Mouse (Mus musculus): ENCODE measurements around the gene Slc7a7. TPM values are rescaled to one million over a fixed set of nuclear protein-coding genes. Genes with fewer than 3 reads are reported as not detected.

Gene Slc7a7
- polyA plus RNA-seq, 2 experiments: 4.9 to 7.8 TPM

- Histone ChIP-seq H3K9ac (replicated peaks) (peak overlapping the region; percentile 63), H3K4me1 (replicated peaks; ENCODE audit: control insufficient read depth in 2 of 2, insufficient read depth in 2 of 2, low read length in 1 of 2) (peaks cover 27 to 48% of the 10 kb centered on the region in 2 experiments), H3K36me3 (replicated peaks; ENCODE audit: control insufficient read depth, insufficient read depth, low read depth) (no peaks in the 10 kb centered on the region; the same call in 1 of the 2 replicates), H3K4me3 (ENCODE audit: insufficient read depth in 1 of 2, low read depth in 2 of 2, low read length in 2 of 2) (peak overlapping the region; percentile 86 to 94), H3K4me2 (ENCODE audit: low read depth) (peak overlapping the region; percentile 86), H3K27ac (peak overlapping the region; percentile 66), H3K27me3 (ENCODE audit: control insufficient read depth, insufficient read depth, low read length) (peaks cover 8% of the 10 kb centered on the region), H3K9me3 (ENCODE audit: control insufficient read depth, low read length) (no peaks in the 10 kb centered on the region)
- ATAC-seq (ENCODE audit: insufficient read depth) (no peak), DNase-seq (ENCODE audit: low read depth in 3 of 3, low spot score in 3 of 3) (no peak)
- TF ChIP-seq CTCF (IDR thresholded peaks at IDR 0.05; ENCODE audit: low read depth) (no peak), EP300 (IDR thresholded peaks at IDR 0.05; ENCODE audit: low read depth) (no peak)
- WGBS (ENCODE audit: insufficient replicate concordance): 26% methylated on average over 14 of the region's 14 CpGs
These were observed 8.6 kb upstream of the Slc7a7 start for GRCm38 (mm10) chr14:54426003-54426688.

DNA sequence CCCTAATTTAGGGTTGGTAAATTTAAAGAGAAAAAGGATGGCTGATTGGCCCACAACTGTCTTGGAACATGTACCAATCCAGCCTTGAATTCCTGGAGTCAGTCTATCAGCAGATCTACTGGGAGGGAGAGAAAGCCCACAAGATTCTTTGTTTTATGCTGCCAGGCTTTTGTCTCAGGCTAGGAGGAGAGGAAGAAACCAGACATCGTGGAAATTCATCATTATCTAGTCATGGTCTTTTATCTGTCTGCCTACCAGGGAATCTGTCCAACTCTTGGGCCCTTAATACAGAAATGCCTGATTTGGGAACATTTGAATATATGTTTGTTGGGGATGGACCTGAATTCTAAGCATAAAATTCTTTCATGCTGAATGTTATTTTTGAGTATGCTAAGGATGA is 8.0 kb upstream of the Slc7a7 start:
- peak overlapping the region; percentile 86 for H3K4me2 ChIP-seq (ENCODE audit: low read depth)
- no peak for TF ChIP-seq CTCF (IDR thresholded peaks at IDR 0.05; ENCODE audit: low read depth)
- TF ChIP-seq EP300 (IDR thresholded peaks at IDR 0.05; ENCODE audit: low read depth): no peak

DNA sequence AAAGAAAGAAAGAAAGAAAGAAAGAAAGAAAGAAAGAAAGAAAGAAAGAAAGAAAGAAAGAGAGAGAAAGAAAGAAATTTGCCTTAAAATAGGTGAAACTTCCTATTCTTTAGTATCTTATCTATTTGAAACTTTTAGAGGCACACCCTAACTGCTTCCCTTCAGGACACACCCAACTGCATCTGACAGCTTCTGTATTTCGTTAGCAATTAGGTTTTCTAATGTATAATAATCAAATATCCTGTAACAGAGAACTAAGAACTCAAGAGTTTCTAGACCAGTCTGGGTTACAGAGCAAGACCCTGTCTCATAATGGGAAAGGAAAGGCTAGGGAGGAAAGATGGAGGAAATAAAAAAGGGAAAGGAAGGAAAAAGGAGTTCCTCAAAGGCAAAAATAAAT is 7.1 kb upstream of the Slc7a7 start:
- H3K4me2 ChIP-seq (ENCODE audit: low read depth): peak overlapping the region; percentile 55
- peak overlapping the region; percentile 61 for H3K27ac ChIP-seq
- peak; percentile 48; the same call in 1 of the 2 replicates for ATAC-seq (ENCODE audit: insufficient read depth)
- no peaks in the 10 kb centered on the region for H3K9me3 ChIP-seq (ENCODE audit: control insufficient read depth, low read length)
- H3K4me1 ChIP-seq (replicated peaks; ENCODE audit: control insufficient read depth in 2 of 2, insufficient read depth in 2 of 2, low read length in 1 of 2): peaks cover 27 to 33% of the 10 kb centered on the region in 2 experiments
- WGBS (ENCODE audit: insufficient replicate concordance): 11% methylated on average over 1 of the region's 1 CpGs
- DNase-seq (ENCODE audit: low read depth in 3 of 3, low spot score in 3 of 3): peak in 1 of 3 experiments; percentile 42
- TF ChIP-seq EP300 (IDR thresholded peaks at IDR 0.05; ENCODE audit: low read depth) (peak; percentile 36), CTCF (IDR thresholded peaks at IDR 0.05; ENCODE audit: low read depth) (no peak)
- no peaks in the 10 kb centered on the region; the same call in 1 of the 2 replicates for H3K36me3 ChIP-seq (replicated peaks; ENCODE audit: control insufficient read depth, insufficient read depth, low read depth)
- no peaks in the 10 kb centered on the region for H3K27me3 ChIP-seq (ENCODE audit: control insufficient read depth, insufficient read depth, low read length)
- no peak overlapping the region for H3K4me3 ChIP-seq (ENCODE audit: insufficient read depth in 1 of 2, low read depth in 2 of 2, low read length in 2 of 2)
- peak overlapping the region; percentile 15; the same call in 1 of the 2 replicates for H3K9ac ChIP-seq (replicated peaks)

More for the DNA sequence above, 8.0 kb upstream of the Slc7a7 start:
- peak overlapping the region in 1 of 2 experiments; percentile 86; a peak in 1 of 4 replicates for H3K4me3 ChIP-seq (ENCODE audit: insufficient read depth in 1 of 2, low read depth in 2 of 2, low read length in 2 of 2)
- no peaks in the 10 kb centered on the region for H3K9me3 ChIP-seq (ENCODE audit: control insufficient read depth, low read length)
- peaks cover 27 to 42% of the 10 kb centered on the region in 2 experiments for H3K4me1 ChIP-seq (replicated peaks; ENCODE audit: control insufficient read depth in 2 of 2, insufficient read depth in 2 of 2, low read length in 1 of 2)
- H3K9ac ChIP-seq (replicated peaks): no peak overlapping the region
- DNase-seq (ENCODE audit: low read depth in 3 of 3, low spot score in 3 of 3): no peak
- no peak for ATAC-seq (ENCODE audit: insufficient read depth)
- peak overlapping the region; percentile 61; the same call in 1 of the 2 replicates for H3K27ac ChIP-seq
- H3K36me3 ChIP-seq (replicated peaks; ENCODE audit: control insufficient read depth, insufficient read depth, low read depth): no peaks in the 10 kb centered on the region; the same call in 1 of the 2 replicates
- peaks cover 2% of the 10 kb centered on the region; the same call in 1 of the 2 replicates for H3K27me3 ChIP-seq (ENCODE audit: control insufficient read depth, insufficient read depth, low read length)
- WGBS (ENCODE audit: insufficient replicate concordance): 21% methylated on average over 1 of the region's 1 CpGs

DNA sequence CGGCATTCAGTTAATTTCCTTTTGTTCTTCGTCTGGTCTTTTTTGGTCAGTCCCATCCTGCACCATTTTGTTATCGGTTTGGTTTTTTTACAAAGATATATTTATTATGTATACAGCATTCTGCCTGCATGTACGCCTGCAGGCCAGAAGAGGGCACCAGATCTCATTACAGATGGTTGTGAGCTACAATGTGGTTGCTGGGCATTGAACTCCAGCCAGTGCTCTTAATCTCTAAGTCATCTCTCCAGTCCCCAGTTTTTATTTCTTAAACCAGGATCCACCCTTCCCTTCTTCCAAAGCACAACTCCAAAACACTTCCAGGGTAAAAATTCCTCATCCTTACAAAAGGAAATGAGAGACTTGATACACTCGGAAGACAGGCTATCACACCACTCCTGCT is 5.8 kb upstream of the Slc7a7 start:
- 34% methylated on average over 5 of the region's 5 CpGs for WGBS (ENCODE audit: insufficient replicate concordance)
- Histone ChIP-seq H3K4me3 (ENCODE audit: insufficient read depth in 1 of 2, low read depth in 2 of 2, low read length in 2 of 2) (no peak overlapping the region), H3K27ac (no peak overlapping the region), H3K4me1 (replicated peaks; ENCODE audit: control insufficient read depth in 2 of 2, insufficient read depth in 2 of 2, low read length in 1 of 2) (peaks cover 27 to 33% of the 10 kb centered on the region in 2 experiments), H3K4me2 (ENCODE audit: low read depth) (no peak overlapping the region), H3K27me3 (ENCODE audit: control insufficient read depth, insufficient read depth, low read length) (no peaks in the 10 kb centered on the region), H3K9me3 (ENCODE audit: control insufficient read depth, low read length) (no peaks in the 10 kb centered on the region), H3K36me3 (replicated peaks; ENCODE audit: control insufficient read depth, insufficient read depth, low read depth) (no peaks in the 10 kb centered on the region), H3K9ac (replicated peaks) (no peak overlapping the region)
- TF ChIP-seq EP300 (IDR thresholded peaks at IDR 0.05; ENCODE audit: low read depth) (no peak), CTCF (IDR thresholded peaks at IDR 0.05; ENCODE audit: low read depth) (peak; percentile 86)
- ATAC-seq (ENCODE audit: insufficient read depth): no peak
- DNase-seq (ENCODE audit: low read depth in 3 of 3, low spot score in 3 of 3): no peak

GRCm38 (mm10) chr14:54421014-54421413 is 3.4 kb upstream of the Slc7a7 start:
- Histone ChIP-seq H3K9ac (replicated peaks) (no peak overlapping the region), H3K36me3 (replicated peaks; ENCODE audit: control insufficient read depth, insufficient read depth, low read depth) (no peaks in the 10 kb centered on the region), H3K4me3 (ENCODE audit: insufficient read depth in 1 of 2, low read depth in 2 of 2, low read length in 2 of 2) (no peak overlapping the region), H3K27me3 (ENCODE audit: control insufficient read depth, insufficient read depth, low read length) (no peaks in the 10 kb centered on the region), H3K9me3 (ENCODE audit: control insufficient read depth, low read length) (no peaks in the 10 kb centered on the region), H3K4me2 (ENCODE audit: low read depth) (no peak overlapping the region), H3K27ac (no peak overlapping the region), H3K4me1 (replicated peaks; ENCODE audit: control insufficient read depth in 2 of 2, insufficient read depth in 2 of 2, low read length in 1 of 2) (peaks cover 20 to 36% of the 10 kb centered on the region in 2 experiments)
- TF ChIP-seq CTCF (IDR thresholded peaks at IDR 0.05; ENCODE audit: low read depth) (no peak), EP300 (IDR thresholded peaks at IDR 0.05; ENCODE audit: low read depth) (no peak)
- WGBS (ENCODE audit: insufficient replicate concordance): 72% methylated on average over 2 of the region's 2 CpGs
- no peak for ATAC-seq (ENCODE audit: insufficient read depth)
- no peak for DNase-seq (ENCODE audit: low read depth in 3 of 3, low spot score in 3 of 3)

Measured in liver, embryonic 14.5 days (tissue).